Mouse (Mus musculus) frontal cortex, adult (tissue): ENCODE measurements at regions not wholly inside any gene's neighbourhood (a gene's known extent, or its start where the extent isn't known, plus 50 kb on each side); places are given as distances from the start of the nearest gene placed in this dataset.
A peak's percentile ranks its signal among the peaks of the same experiment; 100 is the strongest.

Experiments used
- ATAC-seq: cut with Nextera tagmentation; 2 replicates; pipeline ENCODE4 v1.9.2; 2017; ENCODE audit warnings: mild to moderate bottlenecking, moderate library complexity, mixed read lengths; ENCODE audit not compliant: low TSS enrichment

DNA sequence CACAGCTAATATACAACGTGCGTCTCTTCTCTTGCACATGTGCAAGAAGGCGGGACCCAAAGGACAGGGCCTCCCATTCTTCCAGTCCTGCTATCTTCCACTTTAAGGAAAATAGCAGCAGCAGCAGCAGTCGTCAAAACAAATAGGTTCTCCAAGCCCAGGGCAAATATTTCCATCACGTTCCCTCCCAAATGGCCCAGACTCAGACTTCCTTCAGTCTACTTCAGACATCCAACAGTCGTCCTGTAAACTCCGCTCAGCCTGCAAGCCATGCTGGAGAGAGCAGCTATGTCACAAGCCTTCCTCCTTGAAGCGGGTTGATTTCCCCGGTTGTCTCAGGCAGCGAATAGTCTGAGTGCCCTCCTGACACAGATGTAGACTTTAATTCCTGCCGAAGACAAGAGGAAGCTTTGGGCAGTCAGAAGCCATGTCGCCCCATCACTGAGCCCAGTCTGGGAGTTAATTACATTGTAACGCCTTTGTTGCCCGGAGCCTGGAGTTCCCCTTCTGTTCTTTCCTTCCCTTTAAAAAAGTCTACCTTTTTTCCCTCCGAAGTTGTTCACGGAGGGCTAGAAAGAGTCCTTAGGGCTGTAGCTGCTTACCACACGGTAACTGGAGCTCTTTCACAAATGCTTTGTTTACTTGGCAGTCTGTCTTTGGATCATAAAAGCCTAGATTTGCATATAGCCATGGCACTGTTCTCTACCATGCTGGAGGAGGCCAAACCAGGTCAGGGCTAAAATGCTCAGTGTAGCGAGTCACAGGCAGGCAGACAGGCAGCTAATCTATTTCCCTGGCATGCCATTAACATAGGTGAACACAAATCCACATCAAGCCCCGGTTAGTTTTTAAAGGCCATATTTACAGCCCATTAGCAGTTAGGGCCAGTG, 236.7 kb downstream of the Gm10260 start:
- ATAC-seq = no peak

DNA sequence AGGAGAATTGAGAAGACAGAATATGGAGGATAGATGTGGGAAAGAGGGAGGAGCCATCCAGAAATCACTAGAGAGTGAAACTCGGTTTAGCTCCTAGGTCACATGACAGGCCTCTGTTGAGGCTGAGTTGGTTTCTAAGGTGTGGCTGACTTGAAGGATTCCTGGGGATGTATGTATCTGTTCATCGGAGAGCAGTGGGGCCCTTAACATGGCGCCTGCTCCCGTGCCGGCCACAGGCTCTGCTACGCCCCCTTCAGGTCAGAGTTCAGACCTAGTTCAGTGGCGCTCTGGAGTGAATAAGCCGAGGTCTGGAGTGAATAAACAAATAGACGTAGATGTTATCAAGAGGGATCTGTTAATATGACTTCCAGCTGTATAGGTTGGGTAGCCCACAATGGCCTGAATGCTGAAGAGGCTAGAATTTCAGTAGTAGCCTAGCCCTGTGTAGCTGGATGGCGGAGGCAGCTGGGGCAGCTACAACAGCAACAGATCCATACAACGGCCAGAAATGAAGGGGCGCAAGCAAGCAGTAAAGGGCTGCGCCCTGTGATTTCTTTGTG, 239.4 kb downstream of the Gm10260 start:
- no peak for ATAC-seq

DNA sequence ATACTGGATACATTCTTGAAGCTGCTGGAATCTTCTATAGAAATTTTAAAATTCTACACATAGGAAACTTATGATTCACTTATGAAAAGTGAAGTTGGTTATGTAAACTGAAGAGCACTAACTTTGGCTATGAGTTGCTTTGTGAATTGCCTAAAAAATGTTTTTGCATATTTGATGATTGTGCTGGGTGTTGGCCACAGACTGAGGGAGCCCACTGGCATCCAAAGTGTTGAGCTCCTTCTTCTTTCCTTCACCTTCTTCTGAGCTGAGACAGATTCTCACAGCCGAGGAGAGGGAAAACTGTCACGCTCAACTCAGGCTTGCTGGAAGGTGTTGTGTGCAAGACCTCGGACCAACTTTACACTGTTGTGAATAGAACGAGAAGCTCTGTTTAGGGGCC, 243.7 kb downstream of the Gm10260 start:
- peak; percentile 61 for ATAC-seq

DNA sequence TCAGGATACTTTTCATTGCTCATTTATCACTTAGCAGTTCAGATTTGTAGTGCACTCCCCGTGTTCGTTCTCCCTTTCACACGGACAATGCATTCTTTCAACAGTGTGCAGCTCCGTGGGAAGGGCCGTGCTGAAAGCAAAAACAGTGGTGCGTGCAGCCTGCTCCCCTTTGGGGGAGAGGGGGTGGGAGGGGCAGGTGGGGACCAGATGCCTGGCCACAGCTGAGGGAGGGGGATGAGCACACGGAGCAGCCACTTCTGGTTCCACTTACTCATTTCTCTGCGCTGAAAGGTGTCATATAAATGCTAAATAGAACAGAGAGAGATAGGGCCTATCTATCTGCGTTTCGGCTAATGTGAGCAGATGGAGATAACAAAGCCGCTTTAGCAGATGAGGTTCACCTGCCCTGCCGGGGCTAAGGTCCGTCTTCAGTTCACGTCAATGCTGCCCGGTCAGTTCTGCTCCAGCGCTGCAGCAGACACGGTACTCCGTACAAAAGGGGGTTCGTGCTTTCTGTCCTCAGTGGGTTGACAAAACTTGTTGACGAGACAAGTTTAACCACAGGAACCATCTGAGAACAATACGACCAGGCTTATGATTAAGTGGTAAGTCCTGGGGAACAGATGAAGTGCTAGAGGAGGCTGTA, 245.9 kb downstream of the Gm10260 start:
- no peak for ATAC-seq

DNA sequence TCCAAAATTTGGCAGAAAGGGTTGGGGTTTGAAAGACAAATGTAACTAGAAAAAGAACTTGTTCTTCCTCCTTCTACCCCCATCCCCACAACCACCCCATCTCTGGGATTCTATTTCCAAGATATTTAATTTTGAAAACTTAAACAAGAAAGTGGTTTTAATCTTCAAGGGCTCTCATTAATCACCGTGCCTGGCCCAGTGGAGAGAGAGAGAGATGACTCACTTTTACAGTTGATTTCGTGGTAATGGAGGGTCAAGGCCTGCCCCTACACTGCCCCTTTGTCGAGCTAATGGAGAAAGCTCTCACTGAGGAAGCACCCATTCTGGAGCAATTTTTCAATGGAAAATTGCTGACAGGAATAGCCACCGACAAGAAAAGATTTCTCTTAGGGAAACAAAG, 247.9 kb downstream of the Gm10260 start:
- no peak for ATAC-seq

DNA sequence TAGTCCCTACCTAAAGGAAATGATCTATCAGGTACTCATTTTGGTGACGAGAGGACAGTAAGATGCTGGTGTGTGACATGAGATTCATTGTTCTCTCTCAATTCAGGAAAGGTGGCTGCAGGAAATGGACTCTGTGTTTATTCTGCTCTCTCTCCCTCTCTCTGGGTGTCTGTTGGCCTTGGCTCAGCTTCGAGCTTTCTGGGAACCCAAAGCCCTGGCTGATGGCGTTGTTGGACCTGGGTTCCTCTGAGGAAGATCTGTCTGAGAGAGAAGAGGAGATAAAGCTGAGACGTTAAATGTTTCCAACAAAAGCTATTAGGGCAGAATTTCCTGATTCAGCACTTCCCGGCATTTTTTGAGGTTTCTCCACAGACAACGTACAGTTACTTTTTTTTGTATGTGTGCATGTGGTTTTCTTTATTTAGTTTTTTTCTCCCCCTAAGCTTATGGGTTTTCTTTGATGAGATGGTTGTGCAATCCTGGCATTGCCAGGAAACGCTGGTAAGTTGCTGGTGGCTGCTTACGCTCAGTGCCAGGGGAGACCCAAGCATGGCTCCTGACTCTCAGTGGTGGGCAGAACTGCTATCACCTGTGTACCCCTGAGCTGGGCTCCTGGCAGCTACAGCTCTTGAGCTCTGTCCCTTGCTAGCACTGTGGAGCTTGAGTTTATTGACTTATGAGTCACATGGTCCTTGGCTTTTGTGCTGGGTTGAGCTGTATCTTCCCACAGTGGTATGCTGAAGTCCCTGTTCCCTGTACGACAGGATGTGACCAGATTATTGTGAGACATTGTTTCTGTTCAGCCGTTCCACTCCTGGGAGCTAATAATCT, 249.8 kb downstream of the Gm10260 start:
- peak; percentile 23; the same call in 1 of the 2 replicates for ATAC-seq

DNA sequence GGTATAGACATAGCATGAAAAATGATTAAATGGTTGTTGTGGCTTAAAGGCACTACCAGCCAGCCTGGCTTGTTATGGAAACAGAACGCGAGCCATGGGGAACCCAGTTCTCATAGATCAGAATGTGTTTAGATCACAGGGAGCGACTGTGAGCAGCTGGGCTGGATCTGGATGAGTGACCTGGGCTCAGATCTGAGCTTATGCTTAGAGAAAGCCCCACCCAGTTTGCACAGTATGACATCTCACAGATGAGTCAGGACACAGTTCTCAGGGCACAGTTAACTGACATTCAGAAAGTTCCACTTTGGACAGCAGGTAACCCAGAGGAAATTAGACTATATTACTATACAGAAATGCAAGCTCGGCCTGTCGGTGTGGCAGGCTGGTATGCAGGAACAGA, 255.5 kb downstream of the Gm10260 start:
- no peak for ATAC-seq

DNA sequence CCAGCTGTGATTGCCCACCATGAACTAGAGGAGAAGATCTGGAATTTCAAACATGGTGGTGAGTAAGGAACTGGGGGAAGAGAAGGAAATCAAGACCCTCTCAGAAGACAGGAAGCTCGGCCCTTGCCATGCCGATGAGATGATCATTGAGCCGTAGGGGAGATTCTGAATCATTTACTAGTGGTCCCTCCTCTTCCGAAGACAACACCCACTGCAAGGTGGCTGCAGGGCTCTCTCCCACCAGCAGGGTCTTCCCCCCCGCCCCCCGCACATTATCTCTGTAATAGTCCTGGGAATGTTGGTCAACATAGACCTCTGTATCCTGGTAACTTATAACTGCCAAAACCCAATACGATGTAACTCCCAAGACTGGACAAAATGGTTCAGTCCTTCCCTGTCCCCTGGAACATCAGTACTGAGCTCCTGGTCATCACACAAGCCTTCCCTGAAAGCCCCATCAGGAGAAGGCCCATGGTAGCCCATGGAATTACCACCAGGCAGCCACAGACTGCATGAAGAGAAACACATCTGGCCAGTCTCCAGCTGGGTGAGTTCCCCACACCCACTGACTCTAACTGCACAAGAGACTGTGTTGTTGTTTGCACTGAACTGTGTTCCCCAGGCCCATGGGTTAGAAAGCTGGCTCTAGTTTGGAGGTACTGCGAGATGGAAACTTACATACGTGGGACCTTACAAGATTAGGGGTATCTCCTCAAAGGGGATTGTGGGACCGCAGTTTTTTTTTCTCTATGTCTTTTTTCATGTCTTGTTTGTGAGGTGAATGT, 256.3 kb downstream of the Gm10260 start:
- no peak for ATAC-seq

DNA sequence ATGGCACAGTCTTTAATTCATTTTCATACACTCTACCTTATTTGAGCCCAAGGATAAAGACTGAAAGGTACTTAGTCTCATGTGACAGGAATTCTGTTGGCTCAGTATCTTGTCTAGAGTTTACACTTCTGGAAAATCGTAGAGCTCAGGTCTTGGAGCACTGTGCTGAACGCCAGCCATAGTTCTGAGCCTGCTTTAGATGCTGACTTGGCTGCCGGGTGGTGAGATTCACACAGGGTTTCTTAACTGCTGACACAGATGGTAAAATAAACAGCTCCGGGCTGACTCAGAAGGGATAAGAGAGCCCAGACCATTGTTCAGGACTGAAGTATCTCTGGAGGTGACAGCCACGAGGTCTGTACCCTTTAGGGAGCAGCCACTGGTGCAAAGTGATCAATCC, 257.0 kb downstream of the Gm10260 start:
- peak; percentile 66 for ATAC-seq

DNA sequence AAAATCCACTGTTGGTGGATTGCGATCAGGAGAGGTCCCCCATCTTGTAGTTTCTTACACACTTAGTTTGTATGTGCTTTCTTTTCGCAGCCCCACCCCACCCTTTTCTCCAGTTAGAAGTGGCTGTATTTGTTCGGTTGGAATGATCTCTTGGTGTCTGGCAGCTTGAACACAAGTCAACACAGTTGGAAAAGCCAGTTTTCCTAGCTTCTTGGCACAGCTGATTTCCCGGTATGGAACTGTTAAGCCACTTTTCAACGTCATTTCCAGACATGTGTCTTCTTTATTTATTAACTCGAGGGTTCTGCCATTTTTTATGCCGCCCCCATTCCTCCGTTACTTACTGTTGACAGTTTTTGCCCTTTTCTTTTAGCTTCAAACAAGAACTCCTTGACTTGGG, 259.2 kb downstream of the Enc1 start:
- no peak for ATAC-seq

DNA sequence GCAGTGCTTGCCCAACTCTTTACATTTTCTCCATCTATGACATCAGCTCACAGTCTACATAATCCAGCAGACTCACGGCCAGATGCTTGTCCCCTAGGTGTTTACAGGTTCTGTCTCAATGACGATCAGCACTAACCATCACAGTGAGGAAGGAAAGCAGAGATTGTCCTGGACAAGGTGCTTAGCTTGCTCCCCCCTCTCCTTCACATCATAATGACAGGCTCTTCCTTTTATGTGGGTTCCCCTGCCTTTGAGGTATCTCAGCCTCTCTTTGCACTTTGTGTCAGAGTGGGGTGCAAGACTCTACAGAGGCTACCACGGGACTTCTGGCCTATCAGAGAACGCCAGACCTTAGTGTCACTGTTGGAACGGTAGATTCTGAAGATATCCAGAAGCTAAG, 258.1 kb downstream of the Enc1 start:
- ATAC-seq = no peak

DNA sequence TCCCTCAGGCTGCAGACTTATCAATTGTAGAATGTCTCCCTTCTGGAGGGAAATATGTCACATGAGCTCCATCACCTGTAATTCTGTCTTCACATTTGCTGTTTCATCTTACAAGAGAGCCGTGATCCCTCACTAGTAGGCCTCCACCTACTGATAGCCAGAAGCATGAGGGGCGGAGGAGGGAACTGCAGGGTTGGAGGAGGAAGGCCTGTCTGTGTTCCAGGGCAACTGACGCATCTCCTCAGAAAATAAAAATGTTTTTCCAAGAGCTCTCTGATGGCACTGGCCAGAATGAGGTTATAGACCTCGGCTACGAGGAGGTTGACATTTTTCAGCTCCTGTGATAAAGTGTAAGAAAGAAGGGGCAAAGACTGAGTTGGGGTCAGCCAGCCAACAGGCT, 257.0 kb downstream of the Enc1 start:
- ATAC-seq = no peak

DNA sequence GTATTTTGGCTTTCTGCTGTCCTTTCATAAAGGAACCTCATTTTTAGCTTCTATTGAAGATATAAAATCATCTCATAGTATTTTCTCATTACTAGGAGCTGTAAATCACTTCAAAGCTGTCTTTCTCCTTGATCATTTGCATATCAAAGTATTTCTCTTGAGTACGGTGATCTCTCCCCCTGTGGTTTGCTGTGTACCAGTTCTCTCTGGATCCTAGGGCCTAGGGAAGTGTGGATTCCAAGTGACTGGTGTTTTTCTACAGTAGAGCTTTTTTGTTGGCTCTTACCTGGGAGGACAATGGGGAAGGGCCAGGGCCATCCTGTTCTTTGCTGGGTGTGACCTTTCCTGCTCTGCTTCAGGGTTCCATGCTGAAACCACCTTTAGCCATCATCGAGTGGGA, 253.9 kb downstream of the Enc1 start:
- no peak for ATAC-seq

DNA sequence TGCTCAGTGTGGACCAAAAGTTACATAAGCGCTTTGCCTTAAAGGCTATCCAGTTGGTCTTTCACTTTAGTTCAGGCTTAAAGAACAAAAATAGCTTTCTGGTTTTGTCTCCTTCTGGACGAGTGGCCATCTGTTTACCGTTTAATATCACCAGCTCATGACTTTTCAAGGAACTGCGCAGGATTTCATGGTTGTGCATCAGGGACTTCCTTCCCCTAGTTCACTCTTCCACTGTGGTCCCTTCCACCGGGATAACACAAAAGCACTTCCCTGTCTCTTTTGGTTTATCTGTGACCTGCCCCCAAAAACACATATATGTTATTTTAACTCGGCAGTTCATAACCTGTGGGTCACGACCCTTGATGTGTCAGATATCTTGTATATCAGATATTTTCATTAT, 252.9 kb downstream of the Enc1 start:
- ATAC-seq = no peak

DNA sequence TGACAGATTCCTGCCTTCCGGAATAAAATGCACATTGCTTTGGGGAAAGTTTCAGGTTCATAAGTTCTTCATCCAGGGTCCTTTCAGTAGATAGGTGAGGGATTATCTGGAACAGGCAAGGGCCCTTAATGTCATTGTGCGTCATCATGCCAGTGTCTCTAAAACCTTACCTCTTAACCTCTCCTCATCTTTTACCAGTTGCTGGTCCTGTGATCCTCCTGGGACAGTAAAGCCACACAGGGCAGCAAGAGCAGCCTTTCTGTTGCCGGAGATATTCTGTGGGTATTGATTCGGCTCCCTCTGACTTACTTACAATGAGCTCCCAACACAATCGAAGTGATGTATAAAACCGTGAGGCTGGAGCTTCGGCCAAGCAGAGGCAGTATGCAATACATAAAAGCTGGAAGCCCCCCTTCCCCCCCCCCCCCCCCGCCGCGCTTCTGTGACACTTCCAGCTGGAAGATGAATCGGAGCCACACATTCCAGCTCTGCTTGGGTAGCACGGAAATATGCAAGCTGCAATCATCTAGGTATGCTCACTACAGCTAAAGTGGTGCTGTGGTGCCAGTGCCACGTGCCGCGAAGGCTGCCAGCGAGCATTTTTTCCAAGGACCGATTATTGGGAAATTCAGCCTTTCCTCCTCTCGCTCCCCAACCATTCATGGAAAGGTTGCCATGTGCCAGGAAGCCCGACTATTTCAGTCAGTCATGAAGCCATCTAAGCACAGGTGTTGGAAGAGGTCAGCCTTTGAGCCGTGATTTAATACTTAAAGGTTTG, 252.2 kb downstream of the Enc1 start:
- ATAC-seq = 0 out of 2 replicates have a peak, but pooled peaks have one; percentile 22

DNA sequence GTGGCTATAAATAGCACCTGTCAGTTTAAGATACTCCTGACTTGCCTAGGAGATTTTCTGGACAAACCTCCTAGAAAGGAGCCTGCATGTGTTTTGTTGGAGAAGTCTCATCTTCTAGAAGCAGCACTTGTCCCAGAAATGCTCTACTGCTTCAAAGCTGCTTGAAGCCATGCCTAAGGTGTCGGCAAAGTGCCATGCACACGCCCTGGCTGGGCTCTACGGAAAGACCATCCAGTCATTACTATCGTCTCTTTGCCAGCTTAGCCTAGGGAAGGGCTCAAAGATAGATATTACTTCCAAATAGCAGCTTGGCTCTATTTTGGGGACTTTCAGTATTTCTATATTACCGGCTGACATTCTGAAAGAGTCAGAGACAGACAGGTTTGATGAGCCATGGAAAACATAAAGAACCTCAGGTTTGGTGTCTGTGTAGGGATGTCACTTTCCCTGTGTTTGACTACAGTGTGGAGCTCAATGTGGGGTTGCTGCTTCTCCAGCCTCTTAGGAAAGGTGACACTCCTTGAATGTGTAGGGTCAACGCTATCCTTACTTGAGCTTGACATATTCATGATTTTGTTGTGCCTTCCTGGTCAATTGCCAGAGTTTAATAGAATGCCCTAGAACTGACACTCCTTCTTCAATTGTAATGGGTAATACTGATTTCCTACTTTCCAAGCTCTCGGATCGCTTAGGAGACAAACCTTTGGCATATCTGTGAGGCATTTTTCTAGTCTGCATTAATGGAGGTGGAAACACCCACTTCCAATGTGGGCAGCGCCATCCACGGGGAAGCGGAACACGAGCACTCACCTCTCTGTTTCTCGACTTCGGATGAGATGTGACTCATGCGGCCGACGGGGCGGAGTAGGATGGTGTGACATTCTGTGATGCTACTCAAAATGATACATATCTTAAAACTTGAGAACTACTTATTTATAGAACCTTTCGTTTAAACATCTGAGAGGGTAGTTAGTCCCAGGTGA, 251.3 kb downstream of the Enc1 start:
- ATAC-seq = peak; percentile 81

DNA sequence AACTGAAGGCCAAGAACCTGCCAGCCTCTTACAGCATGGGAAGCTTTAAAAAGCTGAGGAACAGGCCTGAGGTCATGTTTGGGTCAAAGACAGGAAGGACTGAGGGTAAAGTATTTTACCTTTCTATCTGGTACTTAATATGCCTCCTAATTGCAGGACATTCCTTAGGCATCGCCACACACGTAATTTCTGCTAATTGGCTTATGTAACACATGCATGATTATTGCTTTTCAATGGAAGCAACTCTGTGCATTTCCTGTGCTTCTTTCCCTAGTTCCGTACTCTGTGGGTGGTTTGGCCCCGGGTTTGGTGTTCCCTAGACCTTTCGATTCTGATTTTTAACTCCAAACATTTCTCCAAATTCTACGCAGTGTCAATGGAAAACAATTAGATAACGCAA, 249.2 kb downstream of the Enc1 start:
- ATAC-seq = no peak

DNA sequence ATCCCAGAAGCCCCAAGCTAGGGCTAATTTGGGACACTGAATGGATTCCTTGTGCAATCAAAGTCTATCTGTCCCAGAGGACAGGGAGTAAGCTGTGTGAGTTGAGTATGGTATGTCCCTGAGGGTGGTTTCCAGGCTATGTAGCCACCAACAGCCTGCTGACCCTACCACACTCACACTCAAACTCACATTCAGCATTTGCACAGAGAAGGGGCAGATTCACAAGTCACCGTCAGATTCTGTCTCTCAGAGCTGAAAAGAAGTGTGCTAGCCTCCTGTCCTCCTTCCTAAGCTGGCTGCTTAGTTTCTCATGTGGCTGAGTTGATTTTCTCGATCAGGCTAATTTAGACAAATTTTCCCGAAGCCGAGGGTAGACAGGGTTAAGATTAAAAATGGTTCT, 248.8 kb downstream of the Enc1 start:
- ATAC-seq = no peak

DNA sequence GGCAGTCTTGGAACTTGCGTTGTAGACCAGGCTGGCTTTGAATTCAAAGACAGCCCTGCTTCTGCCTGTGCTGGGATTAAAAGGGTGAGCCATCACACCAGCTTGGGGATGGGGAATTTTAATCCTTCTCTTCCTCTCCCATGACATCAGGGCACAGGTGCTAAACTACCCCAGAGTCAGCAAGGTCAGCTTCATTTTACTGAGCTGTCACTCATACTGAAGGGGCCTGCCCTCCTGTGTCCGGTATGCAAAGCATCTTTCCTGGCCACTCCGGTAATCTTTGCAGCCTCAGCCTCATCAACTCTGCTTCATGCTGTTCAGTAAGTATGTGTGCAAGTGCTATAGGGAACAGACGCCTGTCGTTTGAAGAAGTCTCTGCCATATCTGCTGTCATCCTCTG, 248.1 kb downstream of the Enc1 start:
- ATAC-seq = no peak
